Mouse (Mus musculus): Measurements from ENCODE around the gene Ccm2l. TPM values are rescaled to one million over a fixed set of nuclear protein-coding genes. Genes with fewer than 3 reads are reported as not detected.
A peak's percentile ranks its signal among the peaks of the same experiment; 100 is the strongest.

The Ccm2l gene
- polyA plus RNA-seq, 1 experiment from 2014 or later = 2.4 TPM

DNA sequence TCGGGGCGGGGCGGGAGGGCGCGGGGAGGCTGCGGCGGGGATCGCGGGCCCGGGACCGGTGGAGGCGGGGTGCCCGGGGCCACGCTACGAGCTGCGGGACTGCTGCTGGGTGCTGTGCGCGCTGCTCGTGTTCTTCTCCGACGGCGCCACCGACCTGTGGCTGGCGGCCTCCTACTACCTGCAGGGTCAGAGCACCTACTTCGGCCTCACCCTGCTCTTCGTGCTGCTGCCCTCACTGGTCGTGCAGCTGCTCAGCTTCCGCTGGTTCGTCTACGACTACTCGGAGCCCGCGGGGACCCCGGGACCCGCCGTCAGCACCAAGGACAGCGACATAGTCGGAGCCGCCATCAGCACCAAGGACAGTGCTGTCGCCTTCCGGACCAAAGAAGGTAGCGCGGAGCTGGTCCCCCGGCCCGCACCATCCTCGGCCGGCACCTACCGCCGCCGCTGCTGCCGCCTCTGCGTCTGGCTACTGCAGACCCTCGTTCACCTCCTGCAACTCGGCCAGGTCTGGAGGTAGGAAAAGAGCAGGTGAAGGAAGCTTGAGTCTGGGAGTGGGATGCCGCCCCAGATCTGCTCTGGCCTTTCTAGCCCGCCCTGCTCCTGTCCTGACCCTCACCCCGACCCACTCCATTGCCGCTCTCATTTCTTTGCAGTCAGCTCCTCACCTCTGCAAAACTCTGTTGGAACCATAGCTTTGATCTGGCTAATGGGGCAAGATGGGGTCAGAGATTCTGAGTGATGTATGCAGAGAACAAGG is 33.5 kb upstream of the Ccm2l start:
- WGBS = 1% methylated on average over 54 of the region's 58 CpGs
- peak; percentile 89 for ATAC-seq (ENCODE audit: low FRiP score, low TSS enrichment)
- peak overlapping the region; percentile 88 for H3K4me2 ChIP-seq (replicated peaks; ENCODE audit: low read depth, low read length)
- H3K27me3 ChIP-seq (ENCODE audit: insufficient read depth, low read length) = peaks cover 41% of the 10 kb centered on the region
- H3K36me3 ChIP-seq (ENCODE audit: insufficient read depth, low read length) = no peaks in the 10 kb centered on the region
- H3K4me3 ChIP-seq (ENCODE audit: low read length) = peak overlapping the region; percentile 50
- H3K4me1 ChIP-seq (ENCODE audit: insufficient read depth, low read length) = peaks cover 10% of the 10 kb centered on the region
- no peak overlapping the region for H3K9ac ChIP-seq (replicated peaks; ENCODE audit: low read length)
- no peak overlapping the region for H3K27ac ChIP-seq (ENCODE audit: low read length)
- H3K9me3 ChIP-seq (ENCODE audit: low read length) = no peaks in the 10 kb centered on the region

DNA sequence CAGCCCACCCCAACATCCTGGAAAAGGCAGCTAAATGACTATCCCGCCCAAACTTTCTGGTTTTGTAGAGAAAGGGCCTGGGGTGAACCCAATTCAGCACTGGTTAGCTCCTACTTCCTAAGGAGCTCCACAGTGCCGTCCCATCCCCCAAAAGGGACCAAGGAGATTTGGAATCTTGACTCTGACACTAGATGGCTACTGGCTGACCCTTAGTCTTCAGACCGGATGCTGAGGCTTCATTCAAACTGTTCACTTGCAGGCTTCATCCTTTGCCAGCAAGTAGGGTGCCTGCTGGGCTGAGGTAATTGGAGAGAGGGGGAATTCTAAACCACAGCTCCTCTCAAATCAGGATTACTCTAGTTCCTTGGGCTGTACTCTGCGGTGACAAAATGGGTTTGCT is 32.8 kb upstream of the Ccm2l start:
- H3K4me3 ChIP-seq (ENCODE audit: low read length) = no peak overlapping the region
- peaks cover 10% of the 10 kb centered on the region for H3K4me1 ChIP-seq (ENCODE audit: insufficient read depth, low read length)
- H3K27ac ChIP-seq (ENCODE audit: low read length) = no peak overlapping the region
- H3K4me2 ChIP-seq (replicated peaks; ENCODE audit: low read depth, low read length) = no peak overlapping the region
- peaks cover 38% of the 10 kb centered on the region for H3K27me3 ChIP-seq (ENCODE audit: insufficient read depth, low read length)
- no peaks in the 10 kb centered on the region for H3K9me3 ChIP-seq (ENCODE audit: low read length)
- no peaks in the 10 kb centered on the region for H3K36me3 ChIP-seq (ENCODE audit: insufficient read depth, low read length)
- 12% methylated on average over 4 of the region's 4 CpGs for WGBS
- no peak overlapping the region for H3K9ac ChIP-seq (replicated peaks; ENCODE audit: low read length)
- ATAC-seq (ENCODE audit: low FRiP score, low TSS enrichment) = no peak

DNA sequence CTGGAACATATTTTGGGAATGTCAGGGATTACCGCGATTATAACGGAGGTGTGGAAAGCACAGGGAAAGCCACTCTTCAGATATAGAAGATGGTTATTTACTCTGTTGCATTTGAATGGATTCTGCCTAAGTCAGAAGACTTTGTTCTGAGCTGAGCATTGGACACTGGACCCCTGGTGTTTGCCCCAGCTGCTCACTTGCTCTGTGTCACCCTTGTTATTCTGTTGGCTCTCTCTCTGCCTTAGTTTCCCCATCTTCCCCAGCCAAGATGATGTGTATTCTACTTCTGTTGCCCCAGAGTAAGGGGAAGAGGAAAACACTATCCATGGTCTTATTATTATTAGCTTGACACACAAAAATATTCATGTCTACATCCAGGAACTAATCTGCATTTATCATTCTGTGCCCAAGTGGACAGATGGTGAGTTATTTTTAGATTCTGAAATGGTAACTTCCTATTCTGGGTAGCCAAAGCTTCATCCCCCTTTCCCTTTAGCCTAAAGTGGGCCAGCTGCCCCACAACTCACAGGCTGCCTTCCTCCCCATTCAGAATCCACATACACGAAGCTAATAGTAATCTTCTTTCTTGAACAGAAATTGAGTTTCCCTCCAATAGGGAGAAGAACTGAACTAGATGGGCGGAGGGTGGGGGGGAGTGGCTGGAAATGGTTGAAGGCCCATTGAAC is 32.1 kb upstream of the Ccm2l start:
- Histone ChIP-seq H3K4me1 (ENCODE audit: insufficient read depth, low read length) (peaks cover 10% of the 10 kb centered on the region), H3K27me3 (ENCODE audit: insufficient read depth, low read length) (peaks cover 38% of the 10 kb centered on the region), H3K9me3 (ENCODE audit: low read length) (no peaks in the 10 kb centered on the region), H3K36me3 (ENCODE audit: insufficient read depth, low read length) (no peaks in the 10 kb centered on the region), H3K27ac (ENCODE audit: low read length) (no peak overlapping the region), H3K4me3 (ENCODE audit: low read length) (no peak overlapping the region), H3K4me2 (replicated peaks; ENCODE audit: low read depth, low read length) (no peak overlapping the region), H3K9ac (replicated peaks; ENCODE audit: low read length) (no peak overlapping the region)
- no peak for ATAC-seq (ENCODE audit: low FRiP score, low TSS enrichment)
- 71% methylated on average over 5 of the region's 5 CpGs for WGBS

DNA sequence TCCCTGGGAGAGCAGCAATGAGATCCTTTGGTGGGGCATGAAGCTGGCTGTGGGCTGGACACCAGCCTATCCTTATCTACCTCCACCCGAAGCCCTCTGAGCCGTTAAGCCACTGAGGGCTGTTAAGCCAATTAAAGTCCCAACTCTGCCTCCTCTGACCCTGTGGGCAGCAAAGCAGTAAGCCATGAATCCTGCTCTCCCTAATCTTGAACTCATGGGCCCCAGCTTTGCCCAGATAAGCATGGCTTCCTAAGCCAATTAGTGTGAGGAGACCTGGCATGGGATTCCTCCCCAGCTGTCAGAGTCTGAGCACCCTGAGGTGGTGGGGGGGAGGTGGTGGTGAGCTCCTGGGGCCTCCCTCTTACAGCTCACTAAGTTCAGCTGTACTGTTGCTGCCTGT is 29.1 kb upstream of the Ccm2l start:
- Histone ChIP-seq H3K36me3 (ENCODE audit: insufficient read depth, low read length) (no peaks in the 10 kb centered on the region), H3K4me1 (ENCODE audit: insufficient read depth, low read length) (peaks cover 6% of the 10 kb centered on the region), H3K9me3 (ENCODE audit: low read length) (no peaks in the 10 kb centered on the region), H3K27me3 (ENCODE audit: insufficient read depth, low read length) (peaks cover 20% of the 10 kb centered on the region), H3K4me2 (replicated peaks; ENCODE audit: low read depth, low read length) (no peak overlapping the region), H3K27ac (ENCODE audit: low read length) (no peak overlapping the region), H3K9ac (replicated peaks; ENCODE audit: low read length) (no peak overlapping the region), H3K4me3 (ENCODE audit: low read length) (no peak overlapping the region)
- ATAC-seq (ENCODE audit: low FRiP score, low TSS enrichment) = 0 out of 2 replicates have a peak, but pooled peaks have one; percentile 20
- 18% methylated on average over 2 of the region's 2 CpGs for WGBS

DNA sequence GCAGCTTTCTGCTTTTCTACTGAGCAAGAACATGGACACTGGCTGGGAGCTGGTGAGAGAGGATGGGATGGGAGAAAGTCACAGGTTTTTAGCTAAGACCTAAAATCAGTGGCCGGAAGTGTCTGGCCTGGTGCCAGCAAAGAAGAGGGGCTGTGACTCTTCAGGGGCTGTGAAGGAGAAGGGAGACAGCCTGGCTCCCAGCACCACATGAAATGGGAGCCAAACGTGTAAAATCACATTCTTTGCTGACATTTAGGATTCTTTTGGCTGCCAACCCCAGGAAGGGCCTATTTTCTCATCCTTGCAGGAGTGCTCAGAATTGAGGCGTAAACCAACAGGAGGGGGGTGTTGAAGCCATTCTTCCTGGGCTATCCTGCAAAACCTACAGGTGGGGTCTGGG is 21.9 kb upstream of the Ccm2l start:
- Histone ChIP-seq H3K4me1 (ENCODE audit: insufficient read depth, low read length) (peaks cover 4% of the 10 kb centered on the region; the same call in 1 of the 2 replicates), H3K4me2 (replicated peaks; ENCODE audit: low read depth, low read length) (no peak overlapping the region), H3K9me3 (ENCODE audit: low read length) (no peaks in the 10 kb centered on the region), H3K36me3 (ENCODE audit: insufficient read depth, low read length) (no peaks in the 10 kb centered on the region), H3K27ac (ENCODE audit: low read length) (no peak overlapping the region), H3K27me3 (ENCODE audit: insufficient read depth, low read length) (no peaks in the 10 kb centered on the region), H3K9ac (replicated peaks; ENCODE audit: low read length) (no peak overlapping the region), H3K4me3 (ENCODE audit: low read length) (no peak overlapping the region)
- WGBS = 52% methylated on average over 3 of the region's 3 CpGs
- no peak for ATAC-seq (ENCODE audit: low FRiP score, low TSS enrichment)

DNA sequence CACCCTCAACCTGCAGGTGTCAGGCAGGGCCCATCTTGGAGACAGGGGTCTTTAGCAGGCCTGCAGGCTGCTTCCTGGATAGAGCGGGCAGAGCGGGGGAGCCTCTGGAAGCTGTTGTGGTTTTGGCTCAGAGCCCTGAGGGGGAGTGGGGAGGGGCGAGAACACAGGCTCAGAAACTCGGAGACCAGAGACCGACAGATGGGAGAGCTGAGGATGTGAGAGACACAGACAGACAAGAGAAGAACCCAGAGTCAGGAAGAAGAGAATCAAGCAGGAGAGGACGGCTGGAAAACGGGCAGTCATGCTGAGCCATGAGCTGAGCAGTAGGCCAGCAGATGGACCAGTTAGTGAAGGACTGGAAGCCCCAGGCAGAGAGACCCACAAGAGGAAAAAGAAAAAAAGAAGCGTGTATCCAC is 19.9 kb upstream of the Ccm2l start:
- Histone ChIP-seq H3K9ac (replicated peaks; ENCODE audit: low read length) (no peak overlapping the region), H3K9me3 (ENCODE audit: low read length) (no peaks in the 10 kb centered on the region), H3K4me2 (replicated peaks; ENCODE audit: low read depth, low read length) (no peak overlapping the region), H3K4me3 (ENCODE audit: low read length) (no peak overlapping the region), H3K27me3 (ENCODE audit: insufficient read depth, low read length) (no peaks in the 10 kb centered on the region), H3K36me3 (ENCODE audit: insufficient read depth, low read length) (no peaks in the 10 kb centered on the region), H3K27ac (ENCODE audit: low read length) (no peak overlapping the region), H3K4me1 (ENCODE audit: insufficient read depth, low read length) (peaks cover 4% of the 10 kb centered on the region; the same call in 1 of the 2 replicates)
- WGBS = 35% methylated on average over 8 of the region's 8 CpGs
- ATAC-seq (ENCODE audit: low FRiP score, low TSS enrichment) = no peak

DNA sequence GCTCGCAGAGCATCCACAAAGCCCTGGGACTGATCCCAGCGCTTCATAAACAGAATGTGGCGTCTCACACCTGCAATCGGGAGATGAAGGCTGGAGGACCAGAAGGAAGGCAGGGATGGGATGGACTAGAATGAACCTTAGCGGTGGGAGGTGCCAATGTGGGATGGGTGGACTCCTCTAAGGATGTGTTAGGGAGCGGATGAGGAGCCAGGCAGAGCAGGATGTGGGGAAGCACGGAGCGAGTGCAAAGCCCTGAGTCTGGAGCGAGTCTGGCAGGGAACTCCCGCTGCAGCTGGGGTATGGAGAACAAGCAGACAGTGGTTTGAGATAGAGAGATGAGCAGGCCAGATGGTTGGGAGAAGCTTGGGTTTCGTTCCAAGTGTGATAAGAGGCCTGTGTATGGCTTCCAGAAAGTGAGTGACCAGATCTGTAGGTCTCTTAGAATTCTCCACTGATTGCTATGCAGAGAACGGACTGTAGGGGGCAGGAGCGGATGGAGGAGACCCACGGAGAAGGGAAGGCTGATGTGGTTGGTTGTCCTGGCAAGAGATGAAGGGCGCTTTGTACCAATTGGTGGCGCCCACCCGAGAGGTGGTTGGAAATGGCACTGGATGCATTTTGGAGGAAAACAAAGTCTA is 17.8 kb upstream of the Ccm2l start:
- Histone ChIP-seq H3K36me3 (ENCODE audit: insufficient read depth, low read length) (no peaks in the 10 kb centered on the region), H3K27ac (ENCODE audit: low read length) (no peak overlapping the region), H3K4me1 (ENCODE audit: insufficient read depth, low read length) (peaks cover 4% of the 10 kb centered on the region; the same call in 1 of the 2 replicates), H3K9me3 (ENCODE audit: low read length) (no peaks in the 10 kb centered on the region), H3K9ac (replicated peaks; ENCODE audit: low read length) (no peak overlapping the region), H3K27me3 (ENCODE audit: insufficient read depth, low read length) (peaks cover 13% of the 10 kb centered on the region), H3K4me3 (ENCODE audit: low read length) (no peak overlapping the region), H3K4me2 (replicated peaks; ENCODE audit: low read depth, low read length) (no peak overlapping the region)
- WGBS = 48% methylated on average over 17 of the region's 17 CpGs
- ATAC-seq (ENCODE audit: low FRiP score, low TSS enrichment) = no peak

DNA sequence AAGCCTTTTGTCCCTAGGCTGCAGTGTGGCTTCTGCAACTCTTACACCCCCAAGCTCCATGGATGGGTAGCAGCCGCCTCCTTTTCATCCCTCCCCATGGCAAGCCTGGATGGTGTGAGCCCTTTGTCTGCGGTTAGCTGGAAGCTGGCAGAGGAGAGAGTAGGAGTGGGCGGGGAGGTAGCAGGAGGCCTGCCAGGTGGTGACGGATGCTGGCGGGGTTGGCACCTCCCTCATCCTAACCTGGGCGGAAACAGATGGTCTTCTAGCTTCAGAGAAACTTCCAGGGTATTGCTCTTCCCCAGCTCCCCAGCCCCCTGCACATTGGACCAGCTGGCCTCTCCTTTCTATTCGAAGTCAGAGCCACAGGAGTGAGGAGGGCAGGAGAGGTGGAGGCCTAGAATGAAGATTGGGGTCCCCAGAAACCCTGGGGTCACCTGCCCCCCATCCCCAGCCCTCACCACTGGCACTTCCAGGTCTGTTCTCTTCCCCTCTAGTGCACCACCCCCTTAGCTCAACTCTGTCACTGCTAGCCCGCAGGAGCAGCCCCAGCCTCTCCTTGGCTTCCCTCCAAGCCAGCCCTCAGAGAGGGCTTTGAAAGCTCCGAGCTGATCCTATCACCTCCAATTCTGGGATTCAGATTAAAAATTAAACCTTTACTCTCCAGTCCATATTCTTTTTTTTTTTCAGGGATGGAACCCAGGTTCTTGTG is 16.3 kb upstream of the Ccm2l start:
- ATAC-seq (ENCODE audit: low FRiP score, low TSS enrichment) = no peak
- no peak overlapping the region for H3K4me3 ChIP-seq (ENCODE audit: low read length)
- no peaks in the 10 kb centered on the region for H3K9me3 ChIP-seq (ENCODE audit: low read length)
- no peaks in the 10 kb centered on the region for H3K4me1 ChIP-seq (ENCODE audit: insufficient read depth, low read length)
- H3K9ac ChIP-seq (replicated peaks; ENCODE audit: low read length) = 0 out of 2 replicates have a peak overlapping the region, but pooled peaks have one; percentile 9
- no peaks in the 10 kb centered on the region for H3K36me3 ChIP-seq (ENCODE audit: insufficient read depth, low read length)
- WGBS = 34% methylated on average over 9 of the region's 9 CpGs
- H3K27me3 ChIP-seq (ENCODE audit: insufficient read depth, low read length) = peaks cover 20% of the 10 kb centered on the region
- H3K4me2 ChIP-seq (replicated peaks; ENCODE audit: low read depth, low read length) = no peak overlapping the region
- H3K27ac ChIP-seq (ENCODE audit: low read length) = peak overlapping the region; percentile 58

DNA sequence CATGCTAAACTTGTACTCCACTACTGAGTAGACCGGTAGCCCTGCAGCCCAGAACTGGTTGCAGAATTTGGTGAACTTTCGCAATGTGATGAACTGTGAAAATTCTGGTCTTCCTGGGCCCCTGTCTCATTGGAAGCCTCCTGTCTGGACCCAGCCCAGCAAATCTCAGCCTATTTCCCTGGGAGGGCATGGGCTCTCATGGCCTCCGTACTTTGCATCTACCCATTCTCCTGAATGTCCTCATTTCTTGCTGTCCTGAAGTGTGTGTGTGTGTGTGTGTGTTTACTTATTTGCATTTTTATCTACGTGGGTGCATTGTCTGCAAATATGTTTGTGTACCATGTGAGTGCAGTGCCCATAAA is 15.8 kb upstream of the Ccm2l start:
- 87% methylated on average over 4 of the region's 4 CpGs for WGBS
- Histone ChIP-seq H3K27ac (ENCODE audit: low read length) (no peak overlapping the region), H3K4me3 (ENCODE audit: low read length) (no peak overlapping the region), H3K4me1 (ENCODE audit: insufficient read depth, low read length) (no peaks in the 10 kb centered on the region), H3K4me2 (replicated peaks; ENCODE audit: low read depth, low read length) (no peak overlapping the region), H3K36me3 (ENCODE audit: insufficient read depth, low read length) (no peaks in the 10 kb centered on the region), H3K9ac (replicated peaks; ENCODE audit: low read length) (no peak overlapping the region), H3K9me3 (ENCODE audit: low read length) (no peaks in the 10 kb centered on the region), H3K27me3 (ENCODE audit: insufficient read depth, low read length) (peaks cover 20% of the 10 kb centered on the region)
- ATAC-seq (ENCODE audit: low FRiP score, low TSS enrichment) = no peak
